In the genomic region with DNA sequence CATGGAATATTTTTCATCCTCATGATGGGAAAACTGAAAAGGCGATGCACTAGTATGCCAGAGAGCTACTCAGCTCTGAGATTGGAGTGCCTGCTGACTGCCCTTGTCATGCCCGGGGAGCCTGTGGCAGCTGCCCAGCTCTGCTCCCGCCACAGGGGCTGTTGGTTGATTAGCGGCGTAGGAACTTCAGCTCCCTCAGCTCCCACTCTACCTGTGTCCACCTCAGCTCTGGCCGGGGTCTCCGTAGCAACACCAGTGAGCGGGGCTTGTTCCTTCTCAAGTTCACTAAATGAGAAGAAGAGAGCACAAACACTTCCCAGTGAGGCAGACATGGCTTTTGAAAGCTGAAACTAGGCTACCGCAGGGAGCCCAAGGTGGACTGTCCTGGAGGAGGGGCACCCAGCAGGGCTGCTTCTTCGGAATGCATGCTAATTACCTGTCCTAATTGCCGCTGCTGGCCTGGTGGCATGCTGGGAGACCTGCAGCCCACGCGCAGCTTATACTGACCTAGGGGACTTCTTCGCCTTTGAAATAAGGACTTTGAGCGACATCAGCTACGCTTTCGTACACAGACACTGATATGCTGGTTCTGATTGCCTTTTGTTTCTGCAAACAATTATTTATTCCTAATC, we compare ENCODE assay signal across 9 mouse cellular contexts.
DNase-seq lines count a peak whose midpoint lies in the region; ATAC-seq and TF ChIP-seq lines count a peak whose summit lies in the region.
"Had no signal": no experiment of that assay in that cellular context is flagged by ENCODE, and none has a peak within 500 bp of the region (broad histone marks: within the 10 kb centered on the region; RNA-seq: fewer than 3 reads in every experiment).

No protein-coding gene starts in this region.

- peak overlapping the region; percentile 32 for H3K4me3 ChIP-seq in heart, embryonic 11.5 days (ENCODE audit: low read depth, low read length)
- H3K4me3 ChIP-seq in heart, adult 2 months, result no peak overlapping the region
- peak overlapping the region; percentile 3 to 22; a peak in 3 of 4 replicates for H3K4me3 ChIP-seq in ES-E14 (ENCODE audit: insufficient read depth in 1 of 2, low read depth in 1 of 2, low read length in 2 of 2, poor library complexity in 1 of 2, severe bottlenecking in 1 of 2)
- no peak overlapping the region for H3K4me3 ChIP-seq in forebrain, embryonic 14.5 days (ENCODE audit: low read depth, low read length)
- peak overlapping the region; percentile 50 for H3K4me3 ChIP-seq in liver, embryonic 13.5 days (replicated peaks)

- in situ Hi-C loops in ES-E14 (cut with MboI; ENCODE audit: low sequenced_read_pairs in 2 of 2, unreplicated experiment in 2 of 2), result no loop called here

- no peak for ATAC-seq in heart, embryonic 11.5 days (replicated peaks; ENCODE audit: insufficient number of reproducible peaks, low FRiP score, low TSS enrichment)
- peak; percentile 37; the same call in 1 of the 2 replicates for ATAC-seq in forebrain, embryonic 14.5 days
- peak; percentile 54 for ATAC-seq in liver, embryonic 13.5 days (ENCODE audit: low read depth)

- WGBS in heart, embryonic 11.5 days (ENCODE audit: insufficient replicate concordance), result 7% methylated on average over 17 of the region's 17 CpGs
- WGBS in heart, adult 2 months, result 52% methylated on average over 17 of the region's 17 CpGs
- WGBS in forebrain, embryonic 14.5 days, result 12% methylated on average over 17 of the region's 17 CpGs
- WGBS in liver, embryonic 13.5 days (ENCODE audit: insufficient replicate concordance), result 4% methylated on average over 17 of the region's 17 CpGs

- peak overlapping the region; percentile 63 for H3K4me2 ChIP-seq in heart, embryonic 11.5 days
- peak overlapping the region; percentile 26; the same call in 1 of the 2 replicates for H3K4me2 ChIP-seq in forebrain, embryonic 14.5 days (ENCODE audit: low read length)
- peak overlapping the region; percentile 79 for H3K4me2 ChIP-seq in liver, embryonic 13.5 days

- TF ChIP-seq CTCF in heart, adult 2 months (IDR thresholded peaks at IDR 0.05), result no peak

- no peaks in the 10 kb centered on the region for H3K9me3 ChIP-seq in heart, embryonic 11.5 days (replicated peaks; ENCODE audit: control insufficient read depth, low read length)
- H3K9me3 ChIP-seq in ES-E14 (ENCODE audit: control insufficient read depth, insufficient read depth, low read depth, low read length), result no peaks in the 10 kb centered on the region
- no peaks in the 10 kb centered on the region for H3K9me3 ChIP-seq in forebrain, embryonic 14.5 days (replicated peaks; ENCODE audit: control insufficient read depth, low read length)
- H3K9me3 ChIP-seq in liver, embryonic 13.5 days (replicated peaks), result no peaks in the 10 kb centered on the region

- intact Hi-C loops in heart, adult 2 months (cut with DNase I), result no loop called here
- intact Hi-C loops in left cerebral cortex, postnatal 10 days (cut with DNase I), result no loop called here

- H3K4me1 ChIP-seq in heart, embryonic 11.5 days (ENCODE audit: control insufficient read depth, insufficient read depth, low read length), result 0 out of 2 replicates have a peak, but pooled peaks cover 3% of the 10 kb centered on the region
- no peaks in the 10 kb centered on the region for H3K4me1 ChIP-seq in heart, adult 2 months (ENCODE audit: control insufficient read depth, insufficient read depth, low read length)
- H3K4me1 ChIP-seq in ES-E14 (ENCODE audit: control insufficient read depth in 2 of 2, insufficient read depth in 2 of 2, low read length in 2 of 2, poor library complexity in 1 of 2), result peaks cover 7 to 11% of the 10 kb centered on the region in 2 experiments
- peaks cover 5% of the 10 kb centered on the region; the same call in 1 of the 2 replicates for H3K4me1 ChIP-seq in forebrain, embryonic 14.5 days (ENCODE audit: control insufficient read depth, insufficient read depth, low read length)
- H3K4me1 ChIP-seq in liver, embryonic 13.5 days (replicated peaks), result peaks cover 48% of the 10 kb centered on the region

- H3K27ac ChIP-seq in heart, embryonic 11.5 days (ENCODE audit: low read depth, low read length), result no peak overlapping the region
- H3K27ac ChIP-seq in heart, adult 2 months, result no peak overlapping the region
- H3K27ac ChIP-seq in ES-E14 (ENCODE audit: insufficient read depth, low read depth, low read length, poor library complexity, severe bottlenecking), result peak overlapping the region; percentile 80; the same call in 1 of the 2 replicates
- H3K27ac ChIP-seq in forebrain, embryonic 14.5 days (ENCODE audit: low read depth, low read length), result no peak overlapping the region
- peak overlapping the region; percentile 77 for H3K27ac ChIP-seq in liver, embryonic 13.5 days
- H3K27ac ChIP-seq: macrophage had no signal

- H3K36me3 ChIP-seq in heart, embryonic 11.5 days (ENCODE audit: control insufficient read depth, insufficient read depth, low read length), result no peaks in the 10 kb centered on the region
- no peaks in the 10 kb centered on the region for H3K36me3 ChIP-seq in heart, adult 2 months (ENCODE audit: control insufficient read depth, insufficient read depth, low read length)
- H3K36me3 ChIP-seq in ES-E14 (ENCODE audit: control insufficient read depth, insufficient read depth, low read length, poor library complexity, severe bottlenecking), result no peaks in the 10 kb centered on the region
- H3K36me3 ChIP-seq in forebrain, embryonic 14.5 days (ENCODE audit: control insufficient read depth, insufficient read depth, low read length), result no peaks in the 10 kb centered on the region
- H3K36me3 ChIP-seq in liver, embryonic 13.5 days, result no peaks in the 10 kb centered on the region

- no peak for TF ChIP-seq EP300 in heart, adult 2 months (IDR thresholded peaks at IDR 0.05; ENCODE audit: insufficient read depth, low read depth, low read length)

- peaks cover 6% of the 10 kb centered on the region; the same call in 1 of the 2 replicates for H3K27me3 ChIP-seq in heart, embryonic 11.5 days (ENCODE audit: control insufficient read depth, insufficient read depth, low read length)
- no peaks in the 10 kb centered on the region for H3K27me3 ChIP-seq in heart, adult 2 months (ENCODE audit: control insufficient read depth, insufficient read depth, low read length)
- 0 out of 2 replicates have a peak, but pooled peaks cover 3% of the 10 kb centered on the region for H3K27me3 ChIP-seq in forebrain, embryonic 14.5 days (replicated peaks; ENCODE audit: control insufficient read depth, insufficient read depth, low read length)
- H3K27me3 ChIP-seq in liver, embryonic 13.5 days, result no peaks in the 10 kb centered on the region

- TF ChIP-seq POLR2A in heart, adult 2 months (IDR thresholded peaks at IDR 0.05; ENCODE audit: insufficient read depth, low read depth, low read length), result no peak

- H3K9ac ChIP-seq in heart, embryonic 11.5 days (ENCODE audit: low read depth, low read length), result no peak overlapping the region
- H3K9ac ChIP-seq in heart, adult 2 months (ENCODE audit: low read depth, low read length), result no peak overlapping the region
- no peak overlapping the region for H3K9ac ChIP-seq in ES-E14 (ENCODE audit: insufficient read depth, low read depth, low read length, poor library complexity, severe bottlenecking)
- H3K9ac ChIP-seq in forebrain, embryonic 14.5 days (ENCODE audit: low read length), result no peak overlapping the region
- peak overlapping the region; percentile 62 for H3K9ac ChIP-seq in liver, embryonic 13.5 days

- no peaks in the 10 kb centered on the region for H3K79me2 ChIP-seq in heart, adult 2 months (replicated peaks; ENCODE audit: control insufficient read depth, insufficient read depth, low read length)

- no peak for DNase-seq in heart, adult 2 months
- no peak for DNase-seq in ES-E14 (ENCODE audit: low read depth, low spot score)
- no peak for DNase-seq in forebrain, embryonic 14.5 days (ENCODE audit: low spot score)
- no peak for DNase-seq in liver, embryonic 13.5 days
- DNase-seq in right cerebral cortex, postnatal 14 days, result no peak
- DNase-seq in left cerebral cortex, postnatal 10 days (ENCODE audit: extremely low spot score in 1 of 2, low spot score in 2 of 2), result no peak
- no peak for DNase-seq in frontal cortex, postnatal 25 days (ENCODE audit: low spot score in 2 of 2)

TF ChIP-seq in ES-E14, 5 proteins besides CTCF, POLR2A, EP300 and RAD21:
- no peak for TF ChIP-seq MAFK (IDR thresholded peaks at IDR 0.05; ENCODE audit: insufficient read depth, low read depth, low read length)
- no peak for TF ChIP-seq ZNF384 (IDR thresholded peaks at IDR 0.05; ENCODE audit: low read depth, low read length)
- no peak for TF ChIP-seq HCFC1 (IDR thresholded peaks at IDR 0.05; ENCODE audit: borderline replicate concordance, insufficient read depth, low read length)
- TF ChIP-seq ZC3H11A (IDR thresholded peaks at IDR 0.05; ENCODE audit: borderline replicate concordance, low read depth, low read length), result no peak
- no peak for TF ChIP-seq CHD2 (IDR thresholded peaks at IDR 0.05; ENCODE audit: low read depth, low read length)

Comparison
In these comparisons a context has a peak if more than half of its experiments do, and no peak if none do; other contexts are left out.
1. H3K4me3 ChIP-seq: peak in heart, embryonic 11.5 days (single experiment), ES-E14 (2 of 2) and liver, embryonic 13.5 days (single experiment); none in heart, adult 2 months (single experiment) and forebrain, embryonic 14.5 days (single experiment).
2. H3K27ac ChIP-seq: peak in ES-E14 (single experiment) and liver, embryonic 13.5 days (single experiment); none in heart, embryonic 11.5 days (single experiment), heart, adult 2 months (single experiment) and forebrain, embryonic 14.5 days (single experiment).
3. H3K4me2 ChIP-seq: peak in every context shown above with its lines; median percentile 79 in liver, embryonic 13.5 days; 63 in heart, embryonic 11.5 days; 26 in forebrain, embryonic 14.5 days.